Mouse (Mus musculus) ES-E14 (cell line): ENCODE measurements around the gene Gm20661. TPM values are rescaled to one million over a fixed set of nuclear protein-coding genes. Genes with fewer than 3 reads are reported as not detected.

Experiments
- DNase-seq: peaks from one replicate; pipeline ENCODE4 v3.0.0-alpha.2; 2013; ENCODE audit warnings: low read depth, low spot score
- H3K27ac ChIP-seq: 2 replicates; pipeline ENCODE4 v1.5.1; 2012; ENCODE audit warnings: low read depth, mild to moderate bottlenecking, low read length, moderate library complexity, mixed read lengths; ENCODE audit not compliant: poor library complexity, insufficient read depth, severe bottlenecking
- H3K36me3 ChIP-seq: 2 replicates; pipeline ENCODE4 v1.6.1; 2012; ENCODE audit warnings: mild to moderate bottlenecking, low read length, moderate library complexity, mixed read lengths; ENCODE audit not compliant: control insufficient read depth, poor library complexity, insufficient read depth, severe bottlenecking
- H3K4me1 ChIP-seq, 2 experiments: fragments of 150-350 bp in 1 of 2; sonication (generic) in 1 of 2; 2 replicates each; pipeline ENCODE4 v1.6.1; 2012; ENCODE audit warnings: low read length in 2 of 2, mild to moderate bottlenecking in 1 of 2, mixed read lengths in 1 of 2; ENCODE audit not compliant: control insufficient read depth in 2 of 2, insufficient read depth in 2 of 2, poor library complexity in 1 of 2
- H3K4me3 ChIP-seq, 2 experiments: fragments of 150-350 bp in 1 of 2; sonication (generic) in 1 of 2; 2 replicates each; pipeline ENCODE4 v1.5.1; 2012; ENCODE audit warnings: low read length in 2 of 2, low read depth in 1 of 2, mild to moderate bottlenecking in 1 of 2, mixed read lengths in 1 of 2; ENCODE audit not compliant: insufficient read depth in 1 of 2, poor library complexity in 1 of 2, severe bottlenecking in 1 of 2
- H3K9ac ChIP-seq: 2 replicates; pipeline ENCODE4 v1.6.1; 2012; ENCODE audit warnings: low read depth, mild to moderate bottlenecking, low read length, mixed read lengths; ENCODE audit not compliant: poor library complexity, insufficient read depth, severe bottlenecking
- H3K9me3 ChIP-seq: fragments of 150-350 bp; sonication (generic); 2 replicates; pipeline ENCODE4 v1.6.1; 2012; ENCODE audit warnings: low read depth, mild to moderate bottlenecking, low read length; ENCODE audit not compliant: control insufficient read depth, insufficient read depth
- CHD2 ChIP-seq: IDR thresholded peaks from 2 replicates; pipeline ENCODE4 v1.6.1; 2014; ENCODE audit warnings: mild to moderate bottlenecking, low read depth, low read length, inconsistent platforms
- HCFC1 ChIP-seq: IDR thresholded peaks from 2 replicates; pipeline ENCODE4 v1.6.1; 2012; ENCODE audit warnings: low read length, inconsistent platforms, borderline replicate concordance; ENCODE audit not compliant: insufficient read depth
- MAFK ChIP-seq: IDR thresholded peaks from 2 replicates; pipeline ENCODE4 v1.6.1; 2014; ENCODE audit warnings: mild to moderate bottlenecking, low read depth, low read length, inconsistent platforms; ENCODE audit not compliant: insufficient read depth
- ZC3H11A ChIP-seq: IDR thresholded peaks from 2 replicates; pipeline ENCODE4 v1.6.1; 2012; ENCODE audit warnings: low read depth, mild to moderate bottlenecking, inconsistent platforms, low read length, borderline replicate concordance
- ZNF384 ChIP-seq: IDR thresholded peaks from 2 replicates; pipeline ENCODE4 v1.6.1; 2012; ENCODE audit warnings: low read depth, low read length, inconsistent platforms
- in situ Hi-C, 2 experiments: fragments of 600-800 bp; cut with MboI; formaldehyde crosslinking; loops; one replicate each; pipeline ENCODE4 v1.15.1; 2025; ENCODE audit warnings: low sequenced_read_pairs in 2 of 2, inconsistent platforms in 1 of 2; ENCODE audit not compliant: unreplicated experiment in 2 of 2
- total RNA-seq: library from RNA; depleted of rRNA; stranded (reverse); fragments of 300-350 nt; gene quantifications from 2 replicates; pipeline ENCODE4 v1.2.3, GENCODE M21; 2012

Gene Gm20661
- total RNA-seq, 1 experiment: 0.18 TPM

DNA sequence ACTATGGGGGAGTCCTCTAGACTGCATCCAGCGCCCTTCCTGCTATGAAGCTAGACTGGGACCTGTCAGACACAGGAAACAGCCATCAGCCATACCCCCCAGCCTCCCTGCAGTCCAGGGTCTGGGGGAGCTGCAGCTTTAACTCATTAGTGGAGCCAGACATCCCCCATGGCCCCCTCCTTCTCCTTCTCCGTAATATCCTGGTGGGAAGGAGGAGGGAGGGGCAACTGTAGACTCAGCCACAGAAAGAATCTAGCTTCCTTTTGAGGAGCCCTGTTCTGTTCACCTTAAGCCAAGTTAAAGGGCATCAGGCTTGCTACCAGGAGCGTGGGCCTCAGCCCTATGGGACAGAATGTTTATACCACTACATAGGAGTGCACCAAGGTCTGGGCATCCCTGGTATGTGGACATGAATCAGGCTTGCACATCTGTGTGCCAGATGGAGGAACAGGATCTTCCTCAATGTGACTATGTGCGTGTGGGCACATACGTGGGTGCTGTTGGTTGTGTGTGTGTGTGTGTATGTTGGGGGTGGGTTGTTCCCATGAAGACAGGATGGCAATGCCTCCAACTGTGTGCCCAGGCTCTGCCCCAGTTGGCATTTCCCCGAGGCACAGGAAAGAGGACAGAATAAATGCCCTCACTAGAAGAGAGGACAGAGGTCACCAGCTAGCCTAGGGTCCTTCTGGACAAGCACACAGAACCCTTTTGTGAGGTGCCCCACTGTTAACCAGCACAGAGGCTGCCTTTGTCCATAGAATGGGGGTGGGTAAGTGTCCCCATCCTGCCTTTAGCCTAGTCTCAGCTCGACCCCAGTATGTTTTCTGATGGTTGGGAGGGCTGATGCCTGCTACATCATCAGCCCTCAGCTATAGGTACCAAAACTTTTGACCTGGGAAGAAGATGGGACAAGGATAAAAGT, 913 bp upstream of the Gm20661 start:
- Histone ChIP-seq H3K9me3 (no peaks in the 10 kb centered on the region), H3K27ac (no peak overlapping the region), H3K36me3 (no peaks in the 10 kb centered on the region), H3K9ac (no peak overlapping the region), H3K4me3 (no peak overlapping the region), H3K4me1 (peaks cover 2 to 10% of the 10 kb centered on the region in 2 experiments; a peak in 1 of 4 replicates)
- no peak for DNase-seq
- TF ChIP-seq HCFC1 (no peak), ZC3H11A (no peak)
- in situ Hi-C loops: no loop called here

DNA sequence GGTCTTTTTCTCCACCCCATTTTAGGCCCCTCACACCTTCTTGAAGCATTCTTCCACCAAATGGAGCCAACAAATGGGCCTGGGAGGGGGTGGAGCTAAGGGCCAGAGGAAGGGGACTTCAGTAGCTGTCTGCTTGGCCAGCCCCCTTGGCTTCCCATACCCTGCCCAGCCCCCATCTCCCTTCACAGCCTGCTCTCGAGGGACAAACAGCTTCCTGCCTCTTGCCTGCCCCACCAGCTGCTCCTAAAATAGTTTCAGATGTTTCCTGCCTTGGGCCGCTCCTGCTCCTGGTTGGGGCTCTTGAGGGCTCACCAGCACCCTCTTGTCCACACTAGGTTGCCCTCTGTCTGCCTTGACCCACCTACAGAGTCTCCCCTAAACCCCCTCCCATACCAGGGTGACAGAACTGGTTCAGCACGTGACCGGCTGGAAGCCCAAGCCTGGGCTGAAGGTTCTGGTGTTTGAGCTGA, 598 bp downstream of the Gm20661 start:
- Histone ChIP-seq H3K27ac (no peak overlapping the region), H3K9me3 (no peaks in the 10 kb centered on the region), H3K4me1 (peaks cover 2 to 15% of the 10 kb centered on the region in 2 experiments; a peak in 2 of 4 replicates), H3K4me3 (no peak overlapping the region), H3K9ac (no peak overlapping the region), H3K36me3 (no peaks in the 10 kb centered on the region)
- no peak for DNase-seq
- in situ Hi-C loops: no loop called here
- TF ChIP-seq MAFK (no peak), ZNF384 (no peak), CHD2 (no peak), HCFC1 (no peak), ZC3H11A (no peak)

DNA sequence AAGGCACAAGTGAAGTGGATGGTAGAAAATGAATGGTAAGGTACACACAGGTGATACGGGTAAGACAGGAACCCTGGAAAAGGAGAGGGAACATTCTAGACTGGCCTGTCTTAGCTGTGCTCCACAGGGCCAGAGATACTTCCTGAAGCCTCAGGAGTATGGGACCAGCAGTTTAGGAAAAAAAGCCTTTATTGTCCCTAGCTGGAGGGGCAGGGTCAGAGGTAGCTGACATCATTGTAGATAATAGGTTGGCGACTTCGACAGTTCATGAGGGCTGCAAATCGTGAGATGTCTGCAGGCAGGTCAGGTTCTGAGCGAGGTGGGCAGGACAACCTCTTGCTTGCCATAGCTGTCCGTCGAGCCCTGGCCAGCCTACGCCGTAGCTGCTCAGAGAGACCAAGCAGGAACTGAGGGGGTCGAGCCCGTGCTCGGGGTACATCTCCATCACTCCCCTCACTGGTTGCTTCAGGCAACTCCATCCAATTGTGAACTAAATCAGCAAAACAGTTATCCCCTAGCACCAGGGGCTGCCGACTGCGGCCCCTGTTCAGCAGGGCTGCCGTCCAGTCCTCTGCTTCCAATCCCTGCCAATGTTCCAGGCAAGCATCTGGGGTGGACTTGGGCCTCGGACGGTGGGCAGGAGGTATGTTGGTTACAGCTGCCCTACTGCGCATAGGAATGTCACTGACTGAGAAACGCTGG, 1.3 kb downstream of the Gm20661 start:
- Histone ChIP-seq H3K4me1 (peaks cover 2 to 15% of the 10 kb centered on the region in 2 experiments; a peak in 2 of 4 replicates), H3K9ac (no peak overlapping the region), H3K4me3 (no peak overlapping the region), H3K36me3 (no peaks in the 10 kb centered on the region), H3K9me3 (no peaks in the 10 kb centered on the region), H3K27ac (no peak overlapping the region)
- in situ Hi-C loops: no loop called here
- TF ChIP-seq HCFC1 (no peak), ZNF384 (no peak), ZC3H11A (no peak), CHD2 (no peak), MAFK (no peak)
- no peak for DNase-seq

DNA sequence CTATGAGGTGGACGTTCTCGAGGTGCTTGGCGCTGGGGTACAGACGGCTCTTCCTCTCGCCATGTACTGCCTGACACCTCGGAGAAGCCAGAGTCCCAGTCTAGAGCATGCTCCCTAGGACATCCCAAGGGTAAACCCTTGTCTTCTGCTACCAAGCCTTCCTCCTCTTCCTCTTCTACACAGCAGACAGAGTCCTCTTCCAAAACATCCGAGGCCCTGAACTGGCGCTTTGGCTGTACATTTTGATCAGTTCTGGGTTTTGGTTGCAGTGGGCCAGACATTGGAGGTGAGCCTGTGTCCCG, 1.8 kb downstream of the Gm20661 start:
- Histone ChIP-seq H3K36me3 (no peaks in the 10 kb centered on the region), H3K27ac (no peak overlapping the region), H3K4me1 (peaks cover 2 to 15% of the 10 kb centered on the region in 2 experiments; a peak in 2 of 4 replicates), H3K9ac (peak overlapping the region; percentile 19; the same call in 1 of the 2 replicates), H3K9me3 (no peaks in the 10 kb centered on the region), H3K4me3 (peak overlapping the region in 1 of 2 experiments; percentile 98; a peak in 2 of 4 replicates)
- TF ChIP-seq ZC3H11A: no peak
- TF ChIP-seq MAFK: no peak
- TF ChIP-seq CHD2: no peak
- TF ChIP-seq ZNF384: no peak
- TF ChIP-seq HCFC1: no peak
- no peak for DNase-seq
- in situ Hi-C loops: no loop called here
